Mouse (Mus musculus) lung, embryonic 14.5 days (tissue): Measurements from ENCODE around the gene Tspan12. TPM values are rescaled to one million over a fixed set of nuclear protein-coding genes. Genes with fewer than 3 reads are reported as not detected.

Experiments used
- ATAC-seq: fragments of 200-750 bp; cut with Nextera tagmentation; 2 replicates; pipeline ENCODE4 v1.8.0; 2017; ENCODE audit warnings: mild to moderate bottlenecking, moderate TSS enrichment, moderate library complexity; ENCODE audit not compliant: insufficient read depth
- DNase-seq: peaks from one replicate; pipeline ENCODE4 v3.0.0-alpha.2; 2015
- H3K27ac ChIP-seq: fragments of 300-500 bp; sonication (generic); 2 replicates; pipeline ENCODE4 v1.5.1; 2014; ENCODE audit warnings: low read depth, mild to moderate bottlenecking, moderate library complexity
- H3K27me3 ChIP-seq: fragments of 300-500 bp; sonication (generic); 2 replicates; pipeline ENCODE4 v1.6.1; 2014; ENCODE audit warnings: low read length, control low read depth; ENCODE audit not compliant: insufficient read depth
- H3K36me3 ChIP-seq: fragments of 300-500 bp; sonication (generic); 2 replicates; pipeline ENCODE4 v1.6.1; 2014; ENCODE audit warnings: control low read depth; ENCODE audit not compliant: insufficient read depth
- H3K4me1 ChIP-seq: fragments of 300-500 bp; sonication (generic); 2 replicates; pipeline ENCODE4 v1.6.1; 2014; ENCODE audit warnings: antibody characterized with exemption, control low read depth; ENCODE audit not compliant: insufficient read depth
- H3K4me2 ChIP-seq: fragments of 300-500 bp; sonication (generic); 2 replicates; pipeline ENCODE4 v1.6.1; 2014; ENCODE audit warnings: mild to moderate bottlenecking
- H3K4me3 ChIP-seq: fragments of 300-500 bp; sonication (generic); 2 replicates; pipeline ENCODE4 v1.5.1; 2014; ENCODE audit warnings: low read depth, low read length
- H3K9ac ChIP-seq: fragments of 300-500 bp; sonication (generic); 2 replicates; pipeline ENCODE4 v1.6.1; 2014
- H3K9me3 ChIP-seq: fragments of 300-500 bp; sonication (generic); 2 replicates; pipeline ENCODE4 v1.6.1; 2016; ENCODE audit warnings: low read depth, low read length, control low read depth
- CTCF ChIP-seq: IDR thresholded peaks from 2 replicates; pipeline ENCODE4 v1.5.1; 2016; ENCODE audit warnings: antibody characterized with exemption, low read depth
- WGBS: fragments of 180-500 bp; shearing (Covaris S2); extraction: QIAGEN DNeasy Blood & Tissue Kit; methylation state at CpG from one replicate; pipeline ENCODE4 v1.1.7; 2014; 5-methylcytosine and 5-hydroxymethylcytosine counted together
- polyA plus RNA-seq: library from polyadenylated mRNA; unstranded; fragments of >200 nt; fragmentation: Nextera tagmentation; extraction: Ambion mirVana; gene quantifications from 2 replicates; pipeline ENCODE4 v1.2.1, GENCODE M21; 2014

Tspan12 gene
- polyA plus RNA-seq, 1 experiment from 2014 or later, result 53.0 TPM

DNA sequence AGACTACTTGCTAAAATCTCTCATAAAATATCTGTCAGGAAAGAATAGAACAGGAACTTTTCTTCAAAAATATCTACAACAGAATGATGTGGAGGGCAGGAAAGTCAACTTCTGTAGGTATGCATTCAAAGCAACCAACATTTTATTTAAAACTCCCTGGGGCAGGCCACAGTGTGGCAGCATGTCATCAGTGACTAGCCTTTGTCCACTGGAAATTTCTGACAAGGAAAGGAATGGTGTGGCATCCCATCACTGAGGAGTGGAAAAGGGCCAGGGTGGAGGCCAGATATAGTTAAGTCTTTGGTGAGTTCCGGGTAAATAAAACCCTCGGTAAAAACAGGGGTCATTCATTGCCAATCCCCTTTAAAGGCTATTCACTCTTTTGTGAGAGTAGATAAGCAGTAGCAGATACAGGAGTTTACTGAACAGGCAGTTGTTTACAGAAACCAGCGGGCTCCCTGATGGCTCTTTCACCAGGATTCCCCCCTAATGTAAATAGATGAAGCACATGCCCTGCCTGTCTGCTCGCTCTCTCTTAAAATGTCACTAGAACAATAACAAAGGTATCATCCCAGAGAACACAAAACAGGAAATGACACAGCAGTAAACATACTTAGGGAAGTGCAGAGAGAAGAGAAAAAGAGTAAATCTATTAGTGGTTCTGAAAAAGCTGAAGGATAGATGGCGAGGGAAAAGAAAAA, 34.1 kb downstream of the Tspan12 start:
- H3K9ac ChIP-seq, result no peak overlapping the region
- no peak overlapping the region for H3K27ac ChIP-seq
- TF ChIP-seq CTCF, result peak; percentile 23; the same call in 1 of the 2 replicates
- DNase-seq (peak; percentile 30), ATAC-seq (no peak; the same call in 1 of the 2 replicates)
- no peak overlapping the region for H3K4me3 ChIP-seq
- 0 out of 2 replicates have a peak, but pooled peaks cover 2% of the 10 kb centered on the region for H3K36me3 ChIP-seq
- no peaks in the 10 kb centered on the region for H3K27me3 ChIP-seq
- WGBS, result 15% methylated on average over 5 of the region's 5 CpGs
- H3K9me3 ChIP-seq, result no peaks in the 10 kb centered on the region
- H3K4me2 ChIP-seq, result no peak overlapping the region
- H3K4me1 ChIP-seq, result peaks cover 4% of the 10 kb centered on the region

- no peak for DNase-seq
- no peak for ATAC-seq
- Histone ChIP-seq H3K36me3 (peaks cover 6% of the 10 kb centered on the region; the same call in 1 of the 2 replicates), H3K9ac (no peak overlapping the region), H3K4me2 (no peak overlapping the region), H3K4me1 (no peaks in the 10 kb centered on the region), H3K4me3 (no peak overlapping the region), H3K27ac (no peak overlapping the region), H3K9me3 (no peaks in the 10 kb centered on the region), H3K27me3 (no peaks in the 10 kb centered on the region)
- no peak for TF ChIP-seq CTCF
- WGBS, result 94% methylated on average over 7 of the region's 7 CpGs
Measured at GRCm38 (mm10) chr6:21806005-21806404, 46.3 kb downstream of the Tspan12 start.

DNA sequence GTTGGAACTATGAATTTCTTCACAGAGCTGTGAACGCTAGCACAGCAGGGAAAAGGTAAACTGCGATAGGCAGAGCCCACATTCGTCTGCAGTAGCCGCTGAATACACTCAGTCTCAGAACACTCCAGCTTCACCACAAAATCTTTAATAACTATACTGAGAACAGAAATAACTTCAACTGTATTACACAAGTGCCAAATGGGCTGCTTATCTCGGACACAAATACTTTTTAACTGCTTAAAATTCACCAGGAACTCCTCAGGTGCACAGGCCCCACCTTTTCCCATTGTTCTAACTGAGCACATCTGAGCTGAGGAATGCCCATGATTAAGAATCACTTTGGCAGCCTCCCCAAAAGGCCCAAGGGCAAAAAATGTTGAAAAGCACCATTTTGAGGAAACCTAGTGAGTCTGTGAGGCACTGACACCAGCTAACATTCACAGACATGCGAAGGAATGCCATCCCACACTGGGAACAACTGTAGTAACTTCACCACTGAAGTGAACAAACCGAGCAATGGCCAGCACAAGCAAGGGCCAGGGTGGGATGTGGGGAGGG, 47.2 kb downstream of the Tspan12 start:
- Histone ChIP-seq H3K36me3 (peaks cover 6% of the 10 kb centered on the region; the same call in 1 of the 2 replicates), H3K4me2 (no peak overlapping the region), H3K4me1 (no peaks in the 10 kb centered on the region), H3K27ac (peak overlapping the region; percentile 4; the same call in 1 of the 2 replicates), H3K4me3 (no peak overlapping the region), H3K9ac (no peak overlapping the region), H3K27me3 (no peaks in the 10 kb centered on the region), H3K9me3 (no peaks in the 10 kb centered on the region)
- DNase-seq (no peak), ATAC-seq (no peak)
- 63% methylated on average over 7 of the region's 7 CpGs for WGBS
- TF ChIP-seq CTCF, result no peak

DNA sequence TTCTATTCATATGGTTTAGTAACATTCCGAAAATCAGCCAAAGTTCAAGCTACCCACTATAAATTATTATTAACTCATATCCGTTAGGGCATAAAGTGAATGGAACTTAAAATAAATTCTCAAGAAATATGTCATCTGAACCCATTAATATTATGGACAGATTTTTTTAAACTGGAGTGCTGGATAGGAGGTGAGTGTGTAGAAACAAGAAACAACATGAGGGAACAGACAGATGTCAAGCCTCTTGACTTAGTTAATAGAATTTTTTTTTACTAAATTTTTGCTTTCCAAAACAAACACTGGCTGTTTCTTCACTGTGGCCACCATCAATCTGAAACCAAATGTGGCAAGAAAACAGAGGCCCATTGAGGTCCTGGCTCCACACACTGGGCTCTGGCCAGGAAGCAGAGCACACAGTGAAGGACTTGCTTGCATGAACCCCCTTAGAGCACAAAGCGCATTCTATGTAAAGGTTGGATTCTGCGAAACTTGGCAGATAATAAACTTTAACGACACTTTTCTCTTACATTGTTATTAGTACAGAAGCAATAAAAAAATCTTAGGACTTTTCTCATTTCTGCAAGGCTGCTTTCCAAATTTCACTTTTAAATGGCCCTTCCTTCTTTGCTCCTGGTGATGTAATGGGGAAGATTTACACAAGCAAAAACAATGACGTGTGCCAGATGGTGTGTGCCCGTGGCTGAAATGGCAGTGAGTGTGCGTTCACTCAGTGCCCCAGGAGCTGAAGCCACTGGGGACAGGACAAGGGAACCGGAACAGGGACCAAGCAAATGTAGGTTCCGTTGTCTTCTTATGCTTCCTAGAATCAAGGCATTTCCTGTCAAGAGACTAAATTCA, 48.6 kb downstream of the Tspan12 start:
- WGBS, result 61% methylated on average over 10 of the region's 10 CpGs
- H3K4me1 ChIP-seq, result no peaks in the 10 kb centered on the region
- DNase-seq (peak; percentile 43), ATAC-seq (peak; percentile 75)
- no peaks in the 10 kb centered on the region for H3K9me3 ChIP-seq
- no peaks in the 10 kb centered on the region for H3K27me3 ChIP-seq
- TF ChIP-seq CTCF, result no peak
- H3K36me3 ChIP-seq, result peaks cover 6% of the 10 kb centered on the region; the same call in 1 of the 2 replicates
- H3K4me3 ChIP-seq, result no peak overlapping the region
- no peak overlapping the region for H3K9ac ChIP-seq
- H3K27ac ChIP-seq, result peak overlapping the region; percentile 21; the same call in 1 of the 2 replicates
- no peak overlapping the region for H3K4me2 ChIP-seq

DNA sequence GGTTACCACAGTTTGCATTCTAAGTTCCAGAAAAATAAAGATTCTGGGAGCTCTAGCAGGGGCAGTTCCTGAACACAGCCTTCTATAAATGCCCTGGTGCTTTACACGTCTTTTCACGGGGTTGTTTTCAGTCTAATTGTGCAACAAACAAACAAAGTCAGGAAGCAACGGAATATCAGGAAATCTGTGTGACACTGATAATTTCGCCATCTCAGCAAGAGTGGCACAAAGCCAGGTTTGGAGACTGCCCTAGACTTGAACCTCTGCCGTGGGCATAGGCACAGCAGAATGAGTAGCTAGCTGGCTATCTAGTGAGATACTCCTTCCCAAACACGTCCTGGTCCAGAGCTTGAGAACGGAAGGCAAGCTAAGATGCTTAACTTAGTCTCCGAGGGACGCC, 53.7 kb downstream of the Tspan12 start:
- Histone ChIP-seq H3K9ac (no peak overlapping the region), H3K4me2 (no peak overlapping the region), H3K27ac (no peak overlapping the region), H3K36me3 (peaks cover 3% of the 10 kb centered on the region; the same call in 1 of the 2 replicates), H3K4me1 (no peaks in the 10 kb centered on the region), H3K9me3 (no peaks in the 10 kb centered on the region), H3K27me3 (no peaks in the 10 kb centered on the region), H3K4me3 (no peak overlapping the region)
- WGBS, result 73% methylated on average over 9 of the region's 9 CpGs
- DNase-seq (peak; percentile 43), ATAC-seq (no peak)
- TF ChIP-seq CTCF, result no peak

DNA sequence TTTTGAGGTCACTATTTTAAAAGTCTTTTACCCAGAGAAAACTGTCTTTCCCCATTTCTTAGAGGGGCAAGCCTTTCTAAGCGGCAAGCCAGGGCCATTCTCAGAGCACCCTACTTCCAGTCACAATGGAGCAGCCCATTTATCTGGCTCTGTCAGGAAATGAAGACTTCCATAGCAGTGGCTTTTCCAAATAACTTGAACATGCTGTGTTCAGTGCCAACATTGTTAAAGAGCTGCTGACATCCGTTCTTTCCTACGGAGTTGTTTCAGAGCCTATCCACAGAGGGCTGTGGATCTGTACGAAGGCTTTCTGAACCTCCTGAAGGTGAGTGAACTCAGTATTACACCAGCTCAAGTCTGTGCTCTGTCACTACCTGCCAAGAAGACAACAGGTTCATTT, 55.2 kb downstream of the Tspan12 start:
- DNase-seq, result peak; percentile 27
- no peaks in the 10 kb centered on the region for H3K9me3 ChIP-seq
- no peak overlapping the region for H3K4me2 ChIP-seq
- H3K9ac ChIP-seq, result no peak overlapping the region
- H3K4me3 ChIP-seq, result no peak overlapping the region
- peaks cover 3% of the 10 kb centered on the region; the same call in 1 of the 2 replicates for H3K36me3 ChIP-seq
- no peak for ATAC-seq
- no peak for TF ChIP-seq CTCF
- H3K27ac ChIP-seq, result no peak overlapping the region
- 74% methylated on average over 4 of the region's 4 CpGs for WGBS
- no peaks in the 10 kb centered on the region for H3K27me3 ChIP-seq
- H3K4me1 ChIP-seq, result no peaks in the 10 kb centered on the region

DNA sequence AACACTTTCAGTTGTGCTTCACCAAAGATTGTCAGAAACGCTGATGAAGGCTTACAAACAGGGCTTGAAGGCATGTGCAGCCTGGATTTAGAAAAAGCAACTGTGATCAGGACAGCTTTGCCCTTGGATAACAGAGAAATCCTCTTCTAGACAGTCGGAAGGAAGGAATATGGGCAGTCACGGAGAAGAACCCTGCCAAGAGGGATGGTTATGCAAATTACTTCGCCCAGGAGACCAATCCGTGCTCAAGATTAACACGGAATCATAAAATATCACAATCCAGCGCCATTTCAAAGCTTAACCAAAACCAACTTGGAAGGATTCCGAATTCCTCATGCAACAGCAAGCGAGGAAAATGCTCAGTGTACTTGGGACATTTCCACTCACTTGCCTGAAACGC, 55.9 kb downstream of the Tspan12 start:
- Histone ChIP-seq H3K27ac (no peak overlapping the region), H3K36me3 (peaks cover 3% of the 10 kb centered on the region; the same call in 1 of the 2 replicates), H3K4me3 (no peak overlapping the region), H3K4me2 (no peak overlapping the region), H3K9me3 (no peaks in the 10 kb centered on the region), H3K27me3 (no peaks in the 10 kb centered on the region), H3K4me1 (no peaks in the 10 kb centered on the region), H3K9ac (no peak overlapping the region)
- 85% methylated on average over 10 of the region's 10 CpGs for WGBS
- no peak for TF ChIP-seq CTCF
- ATAC-seq, result no peak
- no peak for DNase-seq
